Mouse (Mus musculus) lung, adult 2 months (tissue): ENCODE data around the gene Grm8.

Source experiments
- CTCF ChIP-seq: fragments of 200-500 bp; IDR thresholded peaks from 2 replicates; pipeline ENCODE4 v1.5.1; 2011; ENCODE audit warnings: mild to moderate bottlenecking, low read length, control low read depth; ENCODE audit not compliant: insufficient read depth
- POLR2A ChIP-seq: fragments of 200-500 bp; IDR thresholded peaks from 2 replicates; pipeline ENCODE4 v1.6.1; 2011; ENCODE audit warnings: low read depth, mild to moderate bottlenecking, control low read depth, low read length, borderline replicate concordance; ENCODE audit errors: extremely low read depth

GRCm38 (mm10) chr6:27317422-27317821 lies 817.6 kb downstream of the Grm8 start:
- TF ChIP-seq CTCF (no peak), POLR2A (no peak)
